ENCODE assay signal across 16 mouse cellular contexts in genomic region chr7:119096583-119096982, GRCm38 (mm10).
"Had no signal": no experiment of that assay in that cellular context is flagged by ENCODE, and none has a peak within 500 bp of the region (broad histone marks: within the 10 kb centered on the region; RNA-seq: fewer than 3 reads in every experiment).

No protein-coding gene starts in this region.

- H3K27me3 ChIP-seq: intestine, embryonic 15.5 days; limb, embryonic 13.5 days; midbrain, embryonic 12.5 days; stomach, embryonic 15.5 days had no signal

- H3K9me3 ChIP-seq: intestine, embryonic 15.5 days; limb, embryonic 13.5 days; midbrain, embryonic 12.5 days; stomach, embryonic 15.5 days had no signal

- H3K9ac ChIP-seq: intestine, embryonic 15.5 days; limb, embryonic 13.5 days; liver, embryonic 14.5 days; midbrain, embryonic 12.5 days; stomach, embryonic 15.5 days had no signal

- H3K27ac ChIP-seq: intestine, embryonic 15.5 days; layer of hippocampus, adult 2 months; limb, embryonic 13.5 days; liver, embryonic 14.5 days; midbrain, embryonic 12.5 days; stomach, embryonic 15.5 days had no signal

- ATAC-seq: intestine, embryonic 15.5 days had no signal

- H3K36me3 ChIP-seq: intestine, embryonic 15.5 days; limb, embryonic 13.5 days; midbrain, embryonic 12.5 days; stomach, embryonic 15.5 days had no signal

- H3K4me3 ChIP-seq: intestine, embryonic 15.5 days; layer of hippocampus, adult 2 months; limb, embryonic 13.5 days; midbrain, embryonic 12.5 days; stomach, embryonic 15.5 days had no signal

- H3K4me1 ChIP-seq: intestine, embryonic 15.5 days; limb, embryonic 13.5 days; midbrain, embryonic 12.5 days; stomach, embryonic 15.5 days had no signal

- DNase-seq: kidney, adult 18-20 months; kidney, postnatal 10 days; kidney, postnatal 4 days; left cerebral cortex, postnatal 4 days; lung, adult 2 months; lung, postnatal 10 days; lung, postnatal 4 days; right cerebral cortex, postnatal 14 days; thymus, adult 2 months; thymus, postnatal 25 days had no signal

- H3K4me2 ChIP-seq: intestine, embryonic 15.5 days; limb, embryonic 13.5 days; midbrain, embryonic 12.5 days; stomach, embryonic 15.5 days had no signal
